Mouse (Mus musculus): ENCODE data around the gene Mtln.
A peak's percentile ranks its signal among the peaks of the same experiment; 100 is the strongest.

Gene Mtln

DNA sequence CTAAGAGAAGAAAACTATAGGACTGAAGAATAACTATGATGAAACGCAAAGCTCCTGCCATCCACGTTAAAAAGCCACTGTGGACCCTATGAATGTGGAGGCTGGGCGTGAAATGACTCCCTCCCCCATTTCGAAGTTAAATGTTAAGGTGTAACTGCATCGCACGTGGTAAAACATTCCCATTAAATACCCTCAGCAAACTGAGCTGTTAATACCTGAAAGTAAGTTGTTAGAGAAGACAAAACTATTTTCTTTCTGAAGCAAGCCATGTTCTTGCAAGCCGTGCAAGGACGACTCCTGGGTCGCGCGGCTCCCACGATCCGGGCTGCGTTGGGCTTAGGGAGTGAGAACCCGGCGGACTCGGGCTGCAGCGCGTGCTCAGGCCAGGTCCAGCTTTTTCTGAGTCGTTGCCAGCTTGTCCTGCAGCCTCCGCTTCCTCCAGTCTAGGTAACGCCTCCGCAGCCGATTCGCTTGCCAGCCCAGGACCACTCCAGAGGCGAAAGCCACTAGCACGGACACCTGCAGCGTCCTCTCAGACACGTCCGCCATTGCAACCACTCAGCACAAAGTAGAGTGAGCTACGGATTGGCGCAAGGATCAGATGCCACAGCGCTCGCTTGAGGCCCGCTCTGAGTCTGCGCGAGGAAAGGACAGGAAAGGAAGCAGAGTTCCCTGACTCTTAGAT is at the start of gene Mtln:
Gene Mtln, minus strand, starts transcription at position 570 of the 685 bp plus-strand sequence.
- peak; percentile 34 for DNase-seq (ENCODE audit: low spot score)

DNA sequence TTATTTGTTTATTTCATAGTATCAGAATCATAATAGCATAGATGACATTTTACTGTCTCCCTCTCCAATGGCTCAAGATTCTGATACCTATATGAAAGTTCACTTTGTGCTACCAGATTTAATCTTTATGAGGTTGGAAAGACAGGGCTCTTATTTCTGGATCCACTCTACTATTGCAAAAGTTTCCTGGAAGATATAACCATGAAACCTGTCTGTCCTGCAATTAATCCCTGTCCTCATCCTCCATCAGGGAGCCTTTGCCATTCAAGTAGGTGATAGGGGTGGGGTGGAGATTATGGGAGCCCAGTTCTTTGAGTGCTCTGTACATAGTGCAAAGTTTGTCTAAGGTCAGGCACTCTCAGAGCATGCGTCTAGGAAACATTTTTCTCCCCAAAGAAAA is 49.1 kb upstream of the Mtln start:
- no peak for DNase-seq (ENCODE audit: low spot score)

DNA sequence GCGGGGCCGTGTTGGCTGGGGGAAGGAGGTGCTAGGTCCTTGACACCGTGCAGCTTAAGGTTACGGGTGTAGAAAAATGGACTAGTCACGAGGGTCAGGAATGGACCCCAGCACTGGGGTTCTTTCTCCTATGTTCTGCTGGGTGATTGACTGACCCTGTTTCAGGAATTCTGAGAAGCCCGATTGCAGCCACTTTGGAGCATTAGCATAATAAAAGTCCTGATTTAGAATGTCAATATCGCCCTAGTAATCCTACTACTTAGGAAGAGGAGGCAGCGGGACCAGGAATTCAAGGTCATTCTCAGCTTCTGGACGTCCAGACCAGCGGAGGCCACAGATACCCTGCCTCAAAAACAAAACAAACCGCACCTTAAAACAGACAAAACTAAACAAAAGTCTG is 47.1 kb upstream of the Mtln start:
- no peak for DNase-seq (ENCODE audit: low spot score)

DNA sequence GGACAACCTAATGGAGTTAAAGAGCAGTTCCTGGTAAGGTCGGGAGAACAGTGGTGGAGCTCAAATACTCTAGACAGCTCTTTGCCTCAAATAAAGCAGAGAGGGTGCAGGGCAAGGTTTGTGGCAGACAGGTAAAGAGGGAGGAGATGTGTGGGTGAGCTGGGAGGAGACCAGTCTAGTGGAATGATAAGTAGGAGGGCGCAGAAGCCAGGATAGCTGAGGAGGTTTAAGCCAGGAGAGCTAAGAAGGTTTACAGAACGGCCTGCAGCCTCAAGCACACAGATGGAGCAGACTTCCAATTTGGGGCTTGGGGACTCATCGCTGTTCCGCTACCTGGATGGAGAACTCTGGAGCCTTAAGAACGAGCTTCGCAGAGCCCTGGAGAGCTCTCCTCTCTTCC is 46.3 kb upstream of the Mtln start, which contains the start of gene Acoxl:
Gene Acoxl, plus strand, starts transcription at position 301 of the 400 bp plus-strand sequence.
- DNase-seq (ENCODE audit: low spot score), result no peak

DNA sequence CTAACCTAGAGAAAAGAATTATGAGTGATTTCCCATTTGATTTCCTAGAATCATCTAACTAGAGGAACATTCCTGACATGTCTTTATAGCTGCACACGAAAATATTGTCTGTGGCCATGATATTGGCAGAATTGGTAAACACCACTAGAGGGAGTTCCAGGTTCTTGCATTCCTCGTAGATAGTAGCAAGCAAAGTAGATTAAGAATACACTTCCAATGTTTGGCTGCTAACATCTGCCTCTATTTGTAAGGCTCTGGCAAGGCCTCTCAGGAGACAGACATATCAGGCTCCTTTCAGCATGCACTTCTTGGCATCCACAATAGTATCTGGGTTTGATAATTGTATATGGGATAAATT is 40.5 kb upstream of the Mtln start:
- no peak for DNase-seq (ENCODE audit: low spot score)

DNA sequence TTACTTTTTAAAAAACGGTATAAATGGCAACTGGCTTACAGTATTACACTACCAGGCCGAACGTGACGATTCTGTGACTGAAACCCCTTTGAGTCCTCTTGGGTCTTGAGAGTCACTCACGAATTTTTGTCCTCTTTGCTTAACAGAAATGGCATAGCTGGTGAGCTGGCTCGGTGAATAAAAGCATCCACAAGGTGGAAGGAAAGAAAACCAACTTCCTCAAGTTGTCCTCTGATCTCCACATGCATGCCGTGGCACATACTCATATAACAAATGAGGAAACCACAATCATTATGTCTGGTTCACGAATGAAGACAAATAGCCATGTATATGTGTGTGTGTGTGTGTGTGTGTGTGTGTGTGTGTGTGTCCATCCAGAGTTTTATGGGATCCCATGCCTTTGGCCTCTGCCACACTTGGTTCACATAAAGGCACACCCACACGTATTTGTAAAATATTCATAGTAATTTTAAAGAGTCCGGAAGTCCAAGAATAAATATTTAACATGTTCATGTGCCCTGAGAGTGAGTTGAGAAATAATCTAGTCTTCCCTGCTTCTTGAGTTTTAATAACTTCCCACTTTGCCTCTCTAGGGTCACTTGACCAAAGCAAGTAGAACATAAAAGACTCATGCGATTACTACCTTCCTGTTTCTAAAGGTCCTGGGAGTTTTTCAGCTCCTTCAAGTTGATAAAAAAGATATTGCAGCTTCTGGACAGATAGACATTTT is 40.0 kb upstream of the Mtln start:
- DNase-seq (ENCODE audit: low spot score), result no peak

DNA sequence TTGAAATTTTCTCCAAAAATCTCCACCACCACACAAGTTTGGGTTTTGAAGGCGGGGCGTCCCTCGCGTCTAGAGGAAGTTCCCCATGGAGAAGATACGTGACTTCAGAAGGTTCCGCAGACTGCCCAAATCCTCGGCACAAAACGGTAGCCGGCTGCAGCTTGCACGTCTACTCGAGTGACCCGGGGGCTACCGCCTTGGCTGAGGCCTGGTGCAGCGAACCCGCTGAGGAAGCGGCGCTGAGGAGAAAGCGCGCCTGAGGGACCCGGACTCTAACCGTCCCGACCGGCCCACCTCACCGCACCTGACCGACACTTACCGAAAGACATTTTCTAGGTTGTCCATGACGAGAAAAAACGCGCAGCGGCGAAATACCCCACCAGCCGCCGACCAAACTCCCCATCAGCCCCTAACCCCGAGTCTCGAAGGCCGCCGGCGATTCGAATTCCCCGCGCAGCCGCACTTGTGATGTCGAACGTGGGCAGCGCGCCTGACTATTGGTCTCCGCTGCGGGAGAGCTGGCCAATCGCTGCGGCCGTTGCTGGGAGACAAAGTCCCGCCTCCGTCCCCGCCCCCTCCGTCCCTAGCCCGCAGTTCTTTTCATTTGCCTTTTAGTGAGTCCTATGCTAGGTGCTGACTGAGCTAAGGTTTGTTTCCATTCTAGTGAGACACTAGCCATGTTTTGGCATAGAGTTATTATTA is 39.3 kb upstream of the Mtln start, which contains the start of gene Bub1:
Gene Bub1, minus strand, starts transcription at position 465 of the 702 bp plus-strand sequence.
- peak; percentile 87 for DNase-seq (ENCODE audit: low spot score)

DNA sequence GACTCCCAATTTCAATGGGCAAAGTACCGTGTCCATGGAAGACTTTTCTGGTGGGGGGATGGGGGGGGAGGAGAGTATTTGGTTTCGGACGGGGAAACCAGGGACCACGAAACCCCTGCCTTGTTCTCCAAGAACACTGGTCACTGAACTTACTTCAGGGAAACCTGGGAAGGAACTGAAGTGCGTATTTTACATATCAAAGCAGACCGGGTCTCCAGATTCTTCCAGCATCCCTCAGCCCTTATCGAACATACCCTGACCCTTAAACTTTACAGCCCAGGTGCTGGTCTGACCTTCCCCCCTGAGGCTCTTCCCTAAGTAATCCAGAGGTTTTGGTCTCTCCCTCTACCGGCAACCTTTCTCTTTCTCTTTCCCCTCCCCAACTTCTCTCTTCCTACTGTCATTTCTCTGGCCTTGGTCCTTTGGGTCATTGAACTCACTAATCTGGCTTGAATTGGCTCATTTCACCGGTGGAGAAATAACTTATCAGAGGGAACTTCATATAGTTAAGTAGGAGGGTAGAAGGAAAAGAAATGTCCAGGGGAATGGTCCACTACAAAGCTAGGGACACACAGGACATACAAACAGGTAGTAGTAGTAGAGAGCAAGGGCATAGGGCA is 2.5 kb downstream of the Mtln start:
- DNase-seq (ENCODE audit: low spot score), result no peak

DNA sequence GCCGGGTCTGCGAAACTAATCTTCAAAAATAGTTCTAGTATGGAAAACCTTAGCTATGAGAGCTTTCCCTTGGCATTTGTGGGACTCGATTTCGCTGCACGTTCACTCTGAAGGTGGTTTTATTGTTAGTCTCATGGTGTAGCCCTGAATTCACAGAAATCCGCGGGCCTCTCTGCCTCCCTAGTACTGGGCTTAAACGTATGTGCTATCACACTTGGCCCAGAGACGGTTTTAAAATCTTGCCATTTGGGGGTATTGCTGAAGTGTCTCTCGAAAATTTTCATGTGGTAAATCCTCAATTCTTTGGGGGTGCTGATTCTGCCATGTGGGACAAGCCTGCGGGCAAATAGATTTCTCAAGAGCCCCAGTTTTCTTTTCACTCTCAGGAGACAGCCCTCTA is 3.1 kb downstream of the Mtln start:
- no peak for DNase-seq (ENCODE audit: low spot score)

DNA sequence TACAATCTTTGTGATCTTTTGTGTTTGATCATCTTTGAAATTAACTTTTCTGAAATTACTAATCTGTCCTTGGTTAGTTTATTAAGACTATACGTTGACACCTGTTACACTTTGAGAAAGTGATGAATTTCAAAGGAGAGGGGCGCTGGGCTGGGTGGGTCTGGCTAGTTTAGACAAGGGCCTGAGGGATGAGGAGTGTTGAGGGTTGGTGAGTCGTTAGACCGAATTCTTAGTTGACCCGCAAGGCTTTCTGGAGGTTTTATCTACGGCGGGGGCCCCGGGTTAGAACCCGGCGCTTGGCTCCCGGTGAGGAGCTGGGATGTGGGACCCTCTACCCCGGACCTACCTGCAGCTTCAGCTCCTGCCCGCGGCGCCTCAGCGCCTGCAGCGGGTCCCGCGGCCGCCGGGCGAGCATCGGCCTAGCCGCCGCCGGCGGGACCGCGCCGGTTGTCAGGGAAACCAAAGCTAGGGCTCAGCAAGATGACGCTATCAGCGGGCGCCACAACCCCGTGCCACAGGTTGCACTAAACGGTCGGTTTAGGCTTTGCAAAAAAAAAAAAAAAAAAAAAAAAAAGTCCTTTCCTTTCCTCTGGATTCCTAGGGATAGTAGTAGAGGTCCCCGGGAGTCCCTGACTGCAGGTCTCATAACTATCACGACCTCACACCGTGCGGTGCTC is 3.7 kb downstream of the Mtln start, which contains the start of gene Nphp1:
Gene Nphp1, minus strand, starts transcription at position 458 of the 677 bp plus-strand sequence.
- peak; percentile 64 for DNase-seq (ENCODE audit: low spot score)

DNA sequence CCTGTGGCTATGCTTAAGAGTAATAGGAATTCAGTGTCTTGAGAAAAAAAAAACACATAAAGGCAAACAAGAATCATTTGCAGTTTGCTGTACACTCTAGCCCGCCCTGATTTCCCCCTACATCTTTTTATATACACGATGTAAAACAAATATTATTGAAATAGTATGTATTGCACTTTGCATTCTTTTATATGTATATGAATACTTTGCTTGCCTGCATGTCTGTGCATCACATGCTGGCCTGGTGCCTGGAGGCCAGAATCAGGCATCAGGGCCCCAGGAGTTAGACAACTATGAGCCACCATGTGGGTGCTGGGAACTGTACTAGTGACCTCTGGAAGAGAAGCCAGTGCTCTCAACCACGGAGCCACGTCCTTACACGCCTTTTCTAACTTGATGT is 5.1 kb downstream of the Mtln start:
- DNase-seq (ENCODE audit: low spot score), result no peak

DNA sequence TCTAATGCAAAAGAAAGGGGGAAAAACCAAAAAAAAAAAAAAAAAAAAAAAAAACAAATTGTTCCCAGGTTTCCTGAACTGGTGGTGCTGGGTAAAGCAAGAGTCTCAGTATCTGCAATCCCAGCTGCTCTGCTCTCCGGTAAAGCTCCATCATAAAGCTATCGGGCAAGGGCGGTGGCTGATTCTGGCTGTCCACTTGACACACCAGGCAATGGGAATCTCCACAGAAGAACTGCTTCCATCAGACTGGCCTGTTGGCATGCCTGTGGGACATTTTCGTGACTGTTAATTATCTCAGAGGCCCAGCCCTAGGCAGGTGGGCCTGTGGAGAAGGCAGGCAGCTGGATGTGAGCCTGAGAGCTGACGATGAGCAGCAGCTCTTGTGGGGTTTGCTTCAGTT is 13.8 kb downstream of the Mtln start:
- DNase-seq (ENCODE audit: low spot score), result no peak

DNA sequence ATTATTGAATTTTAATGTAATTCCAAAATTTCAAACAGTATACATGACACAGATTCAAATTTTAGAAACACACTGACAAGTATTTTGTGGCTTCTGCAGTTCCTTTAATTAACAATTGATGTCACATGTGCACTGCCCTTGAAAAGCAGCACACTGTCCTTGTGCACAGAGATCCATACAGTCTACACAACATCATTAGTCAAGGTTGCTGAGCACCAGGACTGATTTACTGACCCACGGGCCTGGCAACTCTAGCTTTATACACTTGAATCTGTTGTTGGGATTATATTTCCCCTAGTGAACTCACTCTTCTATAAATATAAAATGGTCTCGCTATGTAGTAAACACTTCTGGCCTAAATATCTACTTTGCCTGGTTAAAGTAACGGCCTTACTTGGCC is 17.3 kb downstream of the Mtln start:
- no peak for DNase-seq (ENCODE audit: low spot score)

DNA sequence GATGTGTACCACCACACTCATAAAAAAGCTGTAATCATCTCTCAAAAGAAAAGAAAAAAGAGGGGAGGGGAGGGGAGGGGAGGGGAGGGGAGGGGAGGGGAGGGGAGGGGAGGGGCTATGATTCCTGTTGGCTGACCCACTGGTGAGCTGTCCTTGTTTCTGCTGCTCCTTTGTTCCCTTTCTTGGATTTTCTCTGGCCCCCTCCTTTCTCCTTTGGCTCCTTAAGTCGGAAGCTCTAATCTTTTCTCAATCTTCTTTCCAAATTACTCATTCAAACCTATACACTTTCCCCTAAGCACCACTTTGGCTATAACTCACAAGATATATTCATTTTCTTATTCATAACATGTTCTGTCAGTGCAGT is 17.7 kb downstream of the Mtln start:
- DNase-seq (ENCODE audit: low spot score), result no peak

DNA sequence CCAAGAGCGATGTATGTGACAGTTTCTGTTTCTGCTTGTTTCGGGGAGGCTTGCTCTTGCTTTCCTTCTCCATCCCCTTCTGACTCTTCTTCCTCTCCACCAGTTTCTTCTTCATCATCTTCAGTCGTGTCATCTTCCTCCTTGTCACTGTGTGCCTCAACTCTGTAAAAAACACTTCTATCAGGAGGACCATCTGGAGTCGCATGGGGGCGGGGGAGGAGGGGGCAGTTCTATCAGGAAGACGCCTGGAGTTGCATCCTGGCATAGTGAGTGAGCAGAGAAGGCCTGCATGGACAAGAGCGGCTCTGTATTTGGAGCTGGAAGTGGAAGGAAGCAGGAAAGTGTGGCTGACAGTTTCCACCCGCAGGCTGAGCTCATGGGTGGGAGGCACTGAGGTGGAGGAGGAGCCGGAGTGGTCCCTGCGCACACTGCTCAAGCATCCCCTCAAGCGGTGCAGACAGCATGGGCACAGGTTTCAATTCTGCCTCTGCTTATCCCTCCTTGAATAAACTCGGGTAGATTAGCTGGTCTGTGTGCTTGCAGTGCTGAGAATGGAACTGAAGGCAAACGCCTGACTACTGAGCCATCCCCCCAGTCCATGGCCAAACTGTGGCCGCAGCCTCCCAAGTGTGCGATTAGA is 18.2 kb downstream of the Mtln start:
- DNase-seq (ENCODE audit: low spot score), result no peak

DNA sequence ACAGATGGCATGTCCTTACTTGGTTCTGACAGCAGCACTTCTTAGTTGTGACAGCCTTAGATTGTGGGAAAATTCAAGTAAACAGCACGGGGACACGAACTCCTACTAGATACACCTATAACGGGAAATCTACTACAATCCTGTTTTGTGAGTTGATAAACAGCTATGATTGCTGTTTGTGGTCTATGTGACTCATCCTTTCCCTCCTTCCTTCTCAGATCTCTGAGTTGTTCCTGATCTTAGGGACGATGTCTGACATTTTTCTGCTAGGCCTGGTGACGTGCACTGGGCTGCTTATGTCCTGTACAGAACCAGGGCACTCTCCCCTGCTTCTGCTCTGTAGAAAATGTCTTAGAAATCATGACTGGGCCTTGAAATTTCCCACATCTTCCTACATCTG is 30.7 kb downstream of the Mtln start:
- DNase-seq (ENCODE audit: low spot score), result no peak

DNA sequence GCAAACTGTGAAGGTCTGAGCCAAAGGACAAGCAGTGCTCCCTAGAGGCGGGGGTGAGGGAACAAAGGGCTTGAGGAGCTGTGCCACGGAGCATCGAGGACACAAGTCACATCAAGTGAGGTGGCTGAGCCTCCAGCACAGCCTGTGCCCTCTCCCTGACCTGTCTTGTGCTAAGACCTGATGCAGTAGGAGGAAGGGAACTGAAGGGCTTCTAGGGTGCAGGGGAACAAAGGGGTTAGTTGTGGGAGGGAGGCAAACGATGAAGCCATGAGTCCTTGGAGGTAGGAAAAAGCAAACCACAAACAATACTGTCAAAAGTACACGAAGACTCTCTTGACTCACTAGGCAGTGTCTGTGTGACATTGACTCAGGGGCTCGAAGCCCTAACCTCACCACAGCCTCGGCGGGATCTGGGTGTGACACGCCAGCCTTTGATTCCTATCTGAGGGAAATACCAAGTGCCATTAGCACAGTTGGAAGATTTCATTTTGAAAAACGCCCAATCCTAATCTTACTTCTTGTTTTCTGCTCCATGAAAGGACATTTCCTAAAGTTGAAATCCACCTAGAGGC is 31.8 kb downstream of the Mtln start:
- DNase-seq (ENCODE audit: low spot score), result no peak

DNA sequence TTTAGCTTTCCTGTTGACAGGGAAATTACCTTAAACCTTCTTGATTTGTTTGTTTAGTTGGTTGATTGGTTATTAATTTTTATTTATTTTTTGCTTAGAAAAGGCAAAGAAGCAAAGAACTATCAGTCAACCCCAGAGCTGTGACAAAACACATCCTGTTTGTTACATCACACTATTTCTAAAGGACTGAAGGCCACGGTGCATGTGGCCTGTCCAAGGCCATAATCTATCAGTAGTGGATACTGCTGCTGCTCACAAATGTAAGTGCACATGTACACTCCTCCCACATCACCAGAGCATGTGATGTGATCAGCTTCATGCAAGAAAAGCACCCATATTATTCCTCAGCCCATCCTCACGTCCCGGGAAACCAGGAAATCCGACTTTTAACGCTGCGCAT is 32.3 kb downstream of the Mtln start:
- DNase-seq (ENCODE audit: low spot score), result no peak

DNA sequence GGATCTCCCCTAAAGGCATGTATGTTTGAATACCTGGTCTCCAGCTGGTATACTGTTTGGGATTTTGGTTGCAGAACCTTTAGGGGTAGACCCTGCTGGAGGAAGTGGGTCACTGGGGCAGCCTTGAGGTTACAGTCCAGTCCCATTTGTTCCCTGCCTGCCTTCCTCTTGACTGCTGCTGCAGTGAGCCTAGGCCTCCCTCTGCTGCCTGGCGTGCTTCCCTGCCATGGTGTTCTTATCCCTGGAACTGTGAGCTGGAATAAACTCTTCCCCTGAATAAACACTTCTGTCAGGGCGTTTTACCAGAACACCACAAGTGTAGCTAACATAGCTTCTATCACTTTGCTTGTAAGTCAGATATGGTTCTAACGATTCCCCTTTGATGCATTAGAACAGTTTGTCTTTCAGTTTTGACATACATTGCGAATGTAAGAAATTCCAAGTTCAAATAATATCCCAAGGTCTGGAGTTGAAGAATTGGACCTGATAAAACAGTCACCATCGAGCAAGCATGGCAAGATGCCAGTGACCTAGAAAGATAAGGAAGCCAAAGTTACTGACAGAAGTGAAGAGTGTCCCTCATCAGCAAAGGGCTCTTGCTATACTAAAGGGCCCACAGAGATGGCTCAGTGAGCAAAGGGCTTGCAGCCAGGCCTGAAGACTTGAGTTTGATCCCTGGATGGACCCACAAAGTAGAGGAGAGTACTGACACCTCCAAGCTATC is 33.0 kb downstream of the Mtln start:
- DNase-seq (ENCODE audit: low spot score), result no peak

DNA sequence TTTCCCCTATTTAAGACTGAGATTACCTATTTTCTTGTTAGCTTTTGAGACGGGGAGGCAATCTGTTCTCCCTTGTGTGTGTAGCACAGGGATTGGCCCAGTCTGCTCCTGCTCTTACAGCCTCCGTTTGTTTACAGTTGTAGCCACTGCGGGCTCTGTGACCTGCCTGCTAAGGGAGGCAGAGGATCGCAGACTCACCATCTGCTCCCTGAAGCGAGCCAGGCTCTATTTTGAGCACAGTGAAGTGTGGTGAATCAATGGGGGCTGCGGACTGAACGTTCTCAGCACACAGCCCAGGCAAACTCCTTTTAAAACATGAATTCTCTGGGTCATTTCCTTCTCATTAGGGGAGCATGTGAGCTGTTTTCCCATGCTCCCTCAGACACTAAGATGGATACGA is 35.1 kb downstream of the Mtln start:
- no peak for DNase-seq (ENCODE audit: low spot score)

DNA sequence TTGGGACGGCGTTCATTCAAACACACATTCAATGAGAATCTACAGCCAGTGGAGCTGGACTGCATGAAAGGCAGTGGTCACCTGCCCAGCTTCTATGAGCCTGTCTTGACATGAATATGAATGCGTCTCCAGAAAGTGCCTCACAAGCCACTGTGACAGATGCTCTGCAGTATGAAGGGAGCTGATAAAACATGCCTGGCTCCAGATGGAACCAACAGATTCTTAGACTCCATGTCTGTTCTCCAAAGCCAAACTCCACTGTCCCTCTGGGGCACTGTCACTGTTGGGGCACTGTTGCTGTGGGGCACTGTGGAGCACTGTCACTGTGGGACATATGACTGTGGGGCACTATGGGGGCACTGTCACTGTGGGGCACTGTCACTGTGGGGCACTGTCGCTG is 38.2 kb downstream of the Mtln start:
- no peak for DNase-seq (ENCODE audit: low spot score)
